Mouse (Mus musculus) E14TG2a.4 (cell line): ENCODE measurements around the gene Hist1h4b.

Experiments
- CTCF ChIP-seq: conservative IDR thresholded peaks from 2 replicates; pipeline ENCODE4 v1.5.1; 2014; ENCODE audit warnings: low read length
- NANOG ChIP-seq: IDR thresholded peaks from 2 replicates; pipeline ENCODE4 v1.6.1; 2014; ENCODE audit warnings: borderline replicate concordance, low read length, mixed read lengths
- POU5F1 ChIP-seq: IDR thresholded peaks from 2 replicates; pipeline ENCODE4 v1.6.1; 2014; ENCODE audit warnings: low read length, borderline replicate concordance

DNA sequence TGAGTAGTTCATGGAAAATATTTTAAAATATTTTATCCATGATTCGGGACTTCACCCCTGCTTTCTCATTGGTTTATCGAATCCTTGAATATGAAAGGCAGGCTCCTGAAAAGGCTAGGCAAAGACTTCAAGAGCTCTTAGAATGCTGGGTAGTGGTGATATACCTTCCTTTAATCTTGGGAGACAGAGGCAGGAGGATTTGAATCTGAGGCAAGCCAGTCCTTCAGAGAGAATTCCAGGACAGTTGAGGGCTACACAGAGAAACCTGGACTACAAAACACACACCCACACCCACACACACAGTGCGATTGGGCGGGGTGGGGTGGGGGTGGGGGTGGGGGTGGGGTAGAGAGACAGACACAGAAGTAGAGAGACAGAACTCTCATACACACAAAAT is 8.9 kb upstream of the Hist1h4b start:
- TF ChIP-seq CTCF (no peak), NANOG (no peak), POU5F1 (no peak)
